Comparison of ENCODE assay signal across 8 mouse cellular contexts in the genomic region with DNA sequence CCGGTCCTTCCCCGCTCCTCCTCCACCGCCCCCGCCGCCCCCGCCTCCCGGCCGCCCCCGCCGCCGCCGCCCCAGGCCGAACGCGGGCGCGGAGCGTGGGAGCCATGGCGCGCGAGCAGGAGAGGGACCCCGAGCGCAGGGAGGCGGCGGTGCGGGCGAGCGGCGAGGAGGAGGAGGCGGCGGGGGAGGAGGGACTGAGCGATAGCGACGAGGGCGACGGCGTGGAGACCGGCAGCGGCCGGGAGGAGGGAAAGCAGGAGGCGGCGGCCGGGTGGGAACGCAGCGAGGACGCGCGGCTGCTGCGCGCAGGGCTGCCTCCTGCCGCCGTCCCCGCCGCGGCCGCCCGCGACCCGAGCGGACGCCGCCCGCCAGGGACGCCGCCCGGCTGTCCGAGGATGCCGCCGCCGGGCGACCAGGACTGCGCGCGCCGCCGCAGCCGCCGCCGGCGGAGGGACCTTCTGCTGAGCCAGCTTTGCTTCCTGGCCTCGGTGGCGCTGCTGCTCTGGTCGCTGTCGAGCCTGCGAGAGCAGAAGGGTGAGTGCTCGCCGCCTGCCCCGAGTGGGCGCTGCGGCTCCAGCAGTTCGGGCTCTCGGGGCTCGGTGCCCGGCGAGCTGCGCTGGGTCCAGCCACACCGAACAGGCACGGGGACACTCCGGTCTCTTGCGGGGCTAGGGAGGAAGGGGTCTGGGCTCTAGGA. TPM values are rescaled to one million over a fixed set of nuclear protein-coding genes. Genes with fewer than 3 reads are reported as not detected.
A peak's percentile ranks its signal among the peaks of the same experiment; 100 is the strongest.
DNase-seq lines count a peak whose midpoint lies in the region; ATAC-seq and TF ChIP-seq lines count a peak whose summit lies in the region.

TSS of gene Slc24a3 (plus strand) at position 91 of the 697 bp plus-strand sequence.

- peak within 1 kb of the TSS; percentile 91 for H3K27ac ChIP-seq in left cerebral cortex, adult 2 months

- TF ChIP-seq CTCF in left cerebral cortex, adult 2 months (IDR thresholded peaks at IDR 0.05): peak; percentile 63

- intact Hi-C loops in gastrocnemius, postnatal 14 days (cut with DNase I; ENCODE audit: low total_unique reads): loop anchor here (10.0 kb wide), 1 partner anchor 127 kb away; no protein-coding TSS in a partner anchor
- intact Hi-C loops in left cerebral cortex, adult 2 months (cut with DNase I): loop anchor here (2.0 to 5.0 kb wide), 2 partner anchors 123 to 531 kb away; no protein-coding TSS in a partner anchor

- peak within 1 kb of the TSS; percentile 80 for H3K4me3 ChIP-seq in left cerebral cortex, adult 2 months

- ATAC-seq in activated CD4-positive, CD25-positive, alpha-beta regulatory T cell, adult 4 months: peak; percentile 83
- ATAC-seq in common myeloid progenitor, adult 5-6 weeks (replicated peaks; ENCODE audit: low read depth, poor library complexity, severe bottlenecking): peak; percentile 86

- DNase-seq in gastrocnemius, postnatal 14 days: peak; percentile 88
- peak; percentile 68 for DNase-seq in induced T-regulatory cell, adult 2 months (ENCODE audit: low read depth)
- peak; percentile 77 to 84 for DNase-seq in left cerebral cortex, adult 2 months (ENCODE audit: extremely low spot score in 1 of 2, low spot score in 2 of 2)
- peak; percentile 89 to 93 for DNase-seq in lung, postnatal 4 days
- DNase-seq in retina, postnatal 7 days (ENCODE audit: low read depth, low spot score): peak; percentile 62
- peak; percentile 82 for DNase-seq in urinary bladder, postnatal 14 days (ENCODE audit: low spot score)

RNA-seq across cellular contexts. Expression of gene Slc24a3, which starts in this region (rescaled TPM):
- polyA plus RNA-seq in activated CD4-positive, CD25-positive, alpha-beta regulatory T cell, adult 4 months (2017; shearing (Covaris generic)): under 1 TPM; 0.56 to 0.76 TPM
- 2.1 and 3.8 TPM in 2 replicates for total RNA-seq in common myeloid progenitor, adult 5-6 weeks (2017)
- 1 to 10 TPM; 3.5 to 4.0 TPM for total RNA-seq in gastrocnemius, postnatal 14 days (2021)
- 100 to 1,000 TPM; 108 to 113 TPM for total RNA-seq in left cerebral cortex, adult 2 months (2021)

Comparison
In these comparisons a context has a peak if more than half of its experiments do, and no peak if none do; other contexts are left out.
1. Peak in every context shown above with its lines: DNase-seq, ATAC-seq, H3K4me3 ChIP-seq and H3K27ac ChIP-seq.
2. RNA of gene Slc24a3 (total RNA-seq): 108 to 113 TPM in left cerebral cortex, adult 2 months; 3.5 to 4.0 TPM in gastrocnemius, postnatal 14 days and 2.1 to 3.8 TPM in common myeloid progenitor, adult 5-6 weeks; every median in the first group is over 10 times any median in the second.
3. Peak in ATAC-seq in activated CD4-positive, CD25-positive, alpha-beta regulatory T cell, adult 4 months; RNA of the gene not detected or under 1 TPM.